Mouse (Mus musculus) testis, postnatal 10 days (tissue): ENCODE results near the gene Umod.

Experiments
- DNase-seq: peaks from one replicate; pipeline ENCODE4 v3.0.0; 2021; ENCODE audit warnings: low spot score

Umod gene

GRCm38 (mm10) chr7:119479256-119479655 is at the start of gene Umod:
TSS of gene Umod (minus strand) at chr7:119479282.
- DNase-seq: no peak

- no peak for DNase-seq
Measured at GRCm38 (mm10) chr7:119528617-119529016, 49.5 kb upstream of the Umod start.

- DNase-seq: no peak
Measured at GRCm38 (mm10) chr7:119527548-119527947, 48.5 kb upstream of the Umod start.

GRCm38 (mm10) chr7:119527135-119527534 is 48.1 kb upstream of the Umod start:
- no peak for DNase-seq

- DNase-seq: no peak
Measured at GRCm38 (mm10) chr7:119526486-119526885, 47.4 kb upstream of the Umod start.

GRCm38 (mm10) chr7:119525881-119526281 is 46.8 kb upstream of the Umod start:
- no peak for DNase-seq

GRCm38 (mm10) chr7:119523389-119523788 is 44.3 kb upstream of the Umod start, which contains the start of gene Pdilt:
TSS of gene Pdilt (minus strand) at chr7:119523489.
- DNase-seq: no peak

- DNase-seq: no peak
Measured at GRCm38 (mm10) chr7:119522385-119522784, 43.3 kb upstream of the Umod start.

GRCm38 (mm10) chr7:119521816-119522215 is 42.7 kb upstream of the Umod start:
- no peak for DNase-seq

GRCm38 (mm10) chr7:119519654-119520053 is 40.6 kb upstream of the Umod start:
- peak; percentile 86 for DNase-seq

GRCm38 (mm10) chr7:119519163-119519562 is 40.1 kb upstream of the Umod start, which contains the start of gene Acsm5:
TSS of gene Acsm5 (plus strand) at chr7:119519463.
- DNase-seq: no peak

GRCm38 (mm10) chr7:119516272-119516558 is 37.1 kb upstream of the Umod start:
- no peak for DNase-seq

- peak; percentile 75 for DNase-seq
Measured at GRCm38 (mm10) chr7:119515492-119516271, 36.6 kb upstream of the Umod start.

GRCm38 (mm10) chr7:119513056-119513455 is 34.0 kb upstream of the Umod start:
- peak; percentile 61 for DNase-seq

GRCm38 (mm10) chr7:119511143-119511542 is 32.1 kb upstream of the Umod start:
- DNase-seq: no peak

GRCm38 (mm10) chr7:119490041-119490780 is 11.1 kb upstream of the Umod start:
- no peak for DNase-seq

- no peak for DNase-seq
Measured at GRCm38 (mm10) chr7:119486683-119487082, 7.6 kb upstream of the Umod start.

- no peak for DNase-seq
Measured at GRCm38 (mm10) chr7:119484154-119484553, 5.1 kb upstream of the Umod start.

- DNase-seq: no peak
Measured at GRCm38 (mm10) chr7:119476500-119477389, 2.3 kb downstream of the Umod start.

GRCm38 (mm10) chr7:119459185-119459584 is 19.9 kb downstream of the Umod start, which contains the start of gene Gp2:
TSS of gene Gp2 (minus strand) at chr7:119459285.
- no peak for DNase-seq

- DNase-seq: no peak
Measured at GRCm38 (mm10) chr7:119454192-119454591, 24.9 kb downstream of the Umod start.

- DNase-seq: no peak
Measured at GRCm38 (mm10) chr7:119443849-119444248, 35.2 kb downstream of the Umod start.
